Mouse (Mus musculus) heart, embryonic 12.5 days (tissue): ENCODE results near the gene Trmt5. TPM values are rescaled to one million over a fixed set of nuclear protein-coding genes. Genes with fewer than 3 reads are reported as not detected.

Source experiments
- ATAC-seq: fragments of 200-750 bp; cut with Nextera tagmentation; 2 replicates; pipeline ENCODE4 v1.8.0; 2017; ENCODE audit warnings: moderate TSS enrichment, moderate library complexity; ENCODE audit not compliant: insufficient number of reproducible peaks, low FRiP score
- H3K27ac ChIP-seq: fragments of 300-500 bp; sonication (generic); 2 replicates; pipeline ENCODE4 v1.5.1; 2016; ENCODE audit warnings: mild to moderate bottlenecking, moderate library complexity; ENCODE audit not compliant: poor library complexity, severe bottlenecking
- H3K27me3 ChIP-seq: fragments of 300-500 bp; sonication (generic); replicated peaks from 2 replicates; pipeline ENCODE4 v1.6.1; 2016; ENCODE audit warnings: mild to moderate bottlenecking, moderate library complexity
- H3K36me3 ChIP-seq: fragments of 300-500 bp; sonication (generic); 2 replicates; pipeline ENCODE4 v1.6.1; 2016; ENCODE audit warnings: mild to moderate bottlenecking, moderate library complexity
- H3K4me1 ChIP-seq: fragments of 300-500 bp; sonication (generic); replicated peaks from 2 replicates; pipeline ENCODE4 v1.6.1; 2016; ENCODE audit warnings: mild to moderate bottlenecking
- H3K4me2 ChIP-seq: fragments of 300-500 bp; sonication (generic); 2 replicates; pipeline ENCODE4 v1.6.1; 2016; ENCODE audit warnings: mild to moderate bottlenecking, moderate library complexity
- H3K4me3 ChIP-seq: fragments of 300-500 bp; sonication (generic); 2 replicates; pipeline ENCODE4 v1.5.1; 2016; ENCODE audit warnings: mild to moderate bottlenecking
- H3K9ac ChIP-seq: fragments of 300-500 bp; sonication (generic); 2 replicates; pipeline ENCODE4 v1.6.1; 2016; ENCODE audit warnings: mild to moderate bottlenecking, moderate library complexity
- H3K9me3 ChIP-seq: fragments of 300-500 bp; sonication (generic); replicated peaks from 2 replicates; pipeline ENCODE4 v1.6.1; 2016; ENCODE audit warnings: mild to moderate bottlenecking, moderate library complexity
- WGBS: fragments of 180-500 bp; shearing (Covaris S2); methylation state at CpG from one replicate; pipeline ENCODE4 v1.1.7; 2016; 5-methylcytosine and 5-hydroxymethylcytosine counted together
- polyA plus RNA-seq: library from polyadenylated mRNA; unstranded; fragments of >200 nt; fragmentation: Nextera tagmentation; extraction: Ambion mirVana; gene quantifications from 2 replicates; pipeline ENCODE4 v1.2.1, GENCODE M21; 2016

Trmt5 gene
- polyA plus RNA-seq, 1 experiment from 2014 or later = 13.6 TPM

GRCm38 (mm10) chr12:73269933-73270332 is 16.6 kb downstream of the Trmt5 start:
- WGBS = 82% methylated on average over 4 of the region's 4 CpGs
- H3K9ac ChIP-seq = no peak overlapping the region
- no peak overlapping the region for H3K4me3 ChIP-seq
- no peaks in the 10 kb centered on the region for H3K27me3 ChIP-seq
- peaks cover 15% of the 10 kb centered on the region for H3K36me3 ChIP-seq
- no peak for ATAC-seq
- no peak overlapping the region for H3K4me2 ChIP-seq
- H3K4me1 ChIP-seq = no peaks in the 10 kb centered on the region
- H3K9me3 ChIP-seq = no peaks in the 10 kb centered on the region
- H3K27ac ChIP-seq = no peak overlapping the region

DNA sequence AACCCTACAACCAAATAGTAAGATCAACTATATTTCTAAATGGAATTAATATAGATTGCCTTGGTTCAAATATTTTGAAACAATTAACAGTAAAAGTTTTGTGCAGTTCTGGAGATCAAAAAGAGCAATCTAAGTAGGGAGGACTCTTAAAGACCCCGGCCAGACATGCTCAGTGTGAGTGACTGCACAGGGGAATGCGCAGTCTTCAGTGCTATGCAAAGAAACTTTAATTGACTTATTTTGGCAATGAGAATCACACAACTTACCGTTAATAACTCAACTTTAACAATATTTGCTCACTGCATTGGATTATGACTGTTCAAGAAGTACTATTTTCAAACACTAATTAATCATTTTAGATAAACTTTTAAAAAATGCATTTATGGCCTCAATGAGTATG is 17.0 kb downstream of the Trmt5 start:
- H3K4me1 ChIP-seq = no peaks in the 10 kb centered on the region
- no peak for ATAC-seq
- H3K36me3 ChIP-seq = peaks cover 11% of the 10 kb centered on the region
- no peak overlapping the region for H3K9ac ChIP-seq
- WGBS = 90% methylated on average over 3 of the region's 3 CpGs
- no peaks in the 10 kb centered on the region for H3K27me3 ChIP-seq
- no peak overlapping the region for H3K4me2 ChIP-seq
- no peak overlapping the region for H3K4me3 ChIP-seq
- H3K27ac ChIP-seq = no peak overlapping the region
- H3K9me3 ChIP-seq = no peaks in the 10 kb centered on the region

DNA sequence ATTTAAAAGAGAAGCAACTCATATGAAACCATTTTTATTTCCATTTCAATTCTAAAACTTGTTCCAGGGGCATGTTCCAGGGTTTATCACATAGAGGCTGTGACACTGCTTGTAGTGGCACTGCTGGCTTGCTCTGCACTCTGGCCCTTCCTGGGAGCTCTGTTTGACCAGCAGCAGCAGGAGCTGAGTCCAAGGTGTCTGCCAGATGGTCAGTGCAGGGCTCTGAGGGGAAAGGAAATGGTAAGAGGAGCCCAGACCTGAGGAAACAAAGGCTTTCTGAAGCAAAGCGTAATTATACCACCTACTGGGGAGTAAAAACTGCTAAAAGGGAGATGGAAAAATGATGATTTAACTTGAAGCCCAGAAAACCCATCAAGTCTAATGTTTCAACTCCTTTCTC is 18.0 kb downstream of the Trmt5 start:
- Histone ChIP-seq H3K9me3 (no peaks in the 10 kb centered on the region), H3K9ac (no peak overlapping the region), H3K4me2 (no peak overlapping the region), H3K27me3 (no peaks in the 10 kb centered on the region), H3K27ac (no peak overlapping the region), H3K36me3 (peaks cover 4% of the 10 kb centered on the region), H3K4me1 (no peaks in the 10 kb centered on the region), H3K4me3 (no peak overlapping the region)
- WGBS = 87% methylated on average over 1 of the region's 1 CpGs
- no peak for ATAC-seq

DNA sequence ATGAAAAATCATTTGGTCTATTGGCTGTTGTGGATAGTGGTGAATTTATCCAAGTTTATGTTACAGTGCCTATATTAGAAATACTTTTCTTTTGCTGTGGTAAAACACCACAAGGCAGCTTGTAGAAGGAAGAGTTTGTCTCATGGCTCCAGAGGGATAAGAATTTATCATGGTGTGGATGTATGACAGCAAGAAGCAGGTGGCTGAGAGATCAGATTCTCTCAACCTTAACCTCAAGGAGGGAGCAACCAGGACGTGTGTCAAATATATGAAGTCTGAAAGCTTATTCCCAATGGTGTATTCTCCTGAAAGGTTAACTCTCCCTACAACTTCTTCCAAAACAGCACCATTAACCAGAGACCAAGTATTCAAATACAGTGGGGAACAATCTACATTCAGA is 19.9 kb downstream of the Trmt5 start:
- Histone ChIP-seq H3K4me3 (no peak overlapping the region), H3K4me1 (no peaks in the 10 kb centered on the region), H3K9me3 (no peaks in the 10 kb centered on the region), H3K4me2 (no peak overlapping the region), H3K27ac (no peak overlapping the region), H3K27me3 (no peaks in the 10 kb centered on the region), H3K36me3 (no peaks in the 10 kb centered on the region; the same call in 1 of the 2 replicates), H3K9ac (no peak overlapping the region)
- WGBS = 86% methylated on average over 1 of the region's 1 CpGs
- no peak for ATAC-seq

DNA sequence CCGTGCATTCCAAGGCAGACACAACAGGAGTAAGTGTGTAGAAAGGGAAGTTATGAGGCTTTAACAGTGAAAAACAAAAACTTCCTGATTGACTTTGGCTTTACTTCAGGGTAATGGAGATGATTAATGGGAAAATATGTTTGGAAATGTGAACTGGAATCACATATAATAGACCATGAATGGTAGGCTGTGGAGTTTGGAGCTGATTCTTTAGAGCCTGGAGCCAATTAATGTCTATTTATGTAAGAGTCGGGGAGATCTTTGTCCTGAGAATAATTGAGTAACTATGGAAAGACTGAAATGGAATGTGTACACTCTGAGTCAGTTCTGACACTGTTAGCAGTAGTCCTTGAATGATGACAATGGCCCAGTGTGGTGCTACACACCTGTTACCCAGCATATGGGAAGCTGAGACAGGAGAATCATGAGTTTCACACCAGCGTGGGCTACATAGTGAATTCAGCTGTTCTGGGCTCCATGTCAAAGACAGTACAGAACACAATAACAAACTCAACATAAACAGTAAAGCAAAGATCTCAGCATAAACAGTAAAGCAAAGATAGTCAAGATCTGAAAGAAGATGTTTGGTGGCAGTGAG is 21.0 kb downstream of the Trmt5 start:
- H3K27me3 ChIP-seq = no peaks in the 10 kb centered on the region
- no peaks in the 10 kb centered on the region for H3K9me3 ChIP-seq
- no peak overlapping the region for H3K9ac ChIP-seq
- no peak overlapping the region for H3K4me2 ChIP-seq
- no peak for ATAC-seq
- H3K4me3 ChIP-seq = no peak overlapping the region
- no peaks in the 10 kb centered on the region for H3K4me1 ChIP-seq
- no peaks in the 10 kb centered on the region; the same call in 1 of the 2 replicates for H3K36me3 ChIP-seq
- 83% methylated on average over 3 of the region's 3 CpGs for WGBS
- H3K27ac ChIP-seq = no peak overlapping the region

GRCm38 (mm10) chr12:73260339-73260738 is 26.2 kb downstream of the Trmt5 start:
- 93% methylated on average over 1 of the region's 1 CpGs for WGBS
- Histone ChIP-seq H3K9ac (no peak overlapping the region), H3K27me3 (no peaks in the 10 kb centered on the region), H3K9me3 (no peaks in the 10 kb centered on the region), H3K4me3 (no peak overlapping the region), H3K4me1 (no peaks in the 10 kb centered on the region), H3K4me2 (no peak overlapping the region), H3K36me3 (peaks cover 4% of the 10 kb centered on the region), H3K27ac (no peak overlapping the region)
- ATAC-seq = no peak

DNA sequence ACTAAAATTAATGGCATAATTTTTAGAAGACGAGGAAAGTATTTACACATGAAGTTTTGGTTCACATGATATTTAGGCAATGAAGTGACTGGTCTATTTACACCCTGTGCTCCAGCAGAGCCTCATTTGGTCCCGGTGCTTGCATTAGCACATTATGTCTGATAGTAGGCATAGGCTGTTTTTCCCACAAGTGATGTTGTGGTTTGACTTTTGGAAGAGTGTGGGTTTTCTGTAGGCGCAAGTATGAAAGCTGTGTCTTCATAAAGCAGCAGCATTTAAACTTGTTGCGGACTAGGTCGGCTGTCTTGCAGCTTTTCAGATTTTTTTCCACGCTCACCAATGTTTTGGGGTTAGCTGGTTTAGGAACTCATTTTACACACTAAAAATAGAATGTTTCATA is 27.2 kb downstream of the Trmt5 start:
- Histone ChIP-seq H3K27ac (no peak overlapping the region), H3K9me3 (no peaks in the 10 kb centered on the region), H3K4me3 (no peak overlapping the region), H3K9ac (no peak overlapping the region), H3K27me3 (no peaks in the 10 kb centered on the region), H3K36me3 (peaks cover 4% of the 10 kb centered on the region), H3K4me2 (no peak overlapping the region), H3K4me1 (no peaks in the 10 kb centered on the region)
- 92% methylated on average over 6 of the region's 6 CpGs for WGBS
- ATAC-seq = no peak

- Histone ChIP-seq H3K27me3 (no peaks in the 10 kb centered on the region), H3K9ac (no peak overlapping the region), H3K36me3 (no peaks in the 10 kb centered on the region), H3K4me1 (no peaks in the 10 kb centered on the region), H3K27ac (no peak overlapping the region), H3K4me3 (no peak overlapping the region), H3K4me2 (no peak overlapping the region), H3K9me3 (no peaks in the 10 kb centered on the region)
- 41% methylated on average over 2 of the region's 2 CpGs for WGBS
- no peak for ATAC-seq
These were observed 31.5 kb downstream of the Trmt5 start for GRCm38 (mm10) chr12:73255006-73255405.

DNA sequence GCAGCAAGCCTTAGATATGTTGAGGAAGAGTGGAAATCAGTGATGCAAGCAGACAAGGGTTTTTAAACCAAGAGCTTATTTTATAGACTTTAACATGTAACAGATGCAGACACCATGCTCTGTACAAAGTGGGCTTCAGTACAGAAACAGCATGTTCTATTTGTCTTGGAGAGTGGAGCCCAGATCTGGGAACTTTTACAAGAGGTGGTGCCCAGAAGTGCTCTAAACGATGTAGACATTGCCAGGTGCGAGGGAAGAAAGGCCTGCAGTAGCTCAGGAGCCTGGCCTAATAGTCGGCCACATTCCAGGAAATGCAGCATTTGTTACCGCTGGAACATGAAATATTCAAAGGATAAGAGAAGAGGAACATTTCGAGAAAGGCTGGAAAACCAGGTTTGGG is 40.8 kb downstream of the Trmt5 start:
- 66% methylated on average over 5 of the region's 5 CpGs for WGBS
- Histone ChIP-seq H3K27ac (no peak overlapping the region), H3K4me2 (no peak overlapping the region), H3K27me3 (no peaks in the 10 kb centered on the region), H3K36me3 (no peaks in the 10 kb centered on the region), H3K4me1 (peaks cover 7% of the 10 kb centered on the region; the same call in 1 of the 2 replicates), H3K9me3 (no peaks in the 10 kb centered on the region), H3K9ac (no peak overlapping the region), H3K4me3 (no peak overlapping the region)
- no peak for ATAC-seq

- no peak for ATAC-seq
- H3K9me3 ChIP-seq = no peaks in the 10 kb centered on the region
- no peak overlapping the region for H3K4me3 ChIP-seq
- no peaks in the 10 kb centered on the region for H3K27me3 ChIP-seq
- H3K27ac ChIP-seq = no peak overlapping the region
- H3K4me1 ChIP-seq = peaks cover 2% of the 10 kb centered on the region; the same call in 1 of the 2 replicates
- no peaks in the 10 kb centered on the region for H3K36me3 ChIP-seq
- H3K9ac ChIP-seq = no peak overlapping the region
- 82% methylated on average over 10 of the region's 10 CpGs for WGBS
- H3K4me2 ChIP-seq = no peak overlapping the region
These were observed 44.5 kb downstream of the Trmt5 start for GRCm38 (mm10) chr12:73241960-73242359.

- Histone ChIP-seq H3K36me3 (0 out of 2 replicates have a peak, but pooled peaks cover 7% of the 10 kb centered on the region), H3K9me3 (0 out of 2 replicates have a peak, but pooled peaks cover 2% of the 10 kb centered on the region), H3K4me1 (no peaks in the 10 kb centered on the region), H3K27ac (no peak overlapping the region), H3K4me3 (no peak overlapping the region), H3K27me3 (no peaks in the 10 kb centered on the region), H3K9ac (no peak overlapping the region), H3K4me2 (no peak overlapping the region)
- ATAC-seq = no peak
- WGBS = 89% methylated on average over 2 of the region's 2 CpGs
These were observed 53.9 kb downstream of the Trmt5 start for GRCm38 (mm10) chr12:73232586-73232985.

GRCm38 (mm10) chr12:73231552-73231951 is 55.0 kb downstream of the Trmt5 start:
- no peak overlapping the region for H3K4me2 ChIP-seq
- ATAC-seq = no peak
- H3K36me3 ChIP-seq = 0 out of 2 replicates have a peak, but pooled peaks cover 7% of the 10 kb centered on the region
- H3K9ac ChIP-seq = no peak overlapping the region
- 0 out of 2 replicates have a peak, but pooled peaks cover 2% of the 10 kb centered on the region for H3K9me3 ChIP-seq
- no peaks in the 10 kb centered on the region for H3K4me1 ChIP-seq
- H3K27ac ChIP-seq = no peak overlapping the region
- H3K27me3 ChIP-seq = no peaks in the 10 kb centered on the region
- no peak overlapping the region for H3K4me3 ChIP-seq
